Mouse (Mus musculus) midbrain, embryonic 13.5 days (tissue): Measurements from ENCODE around the gene Cd40. TPM values are rescaled to one million over a fixed set of nuclear protein-coding genes. Genes with fewer than 3 reads are reported as not detected.

Experiments
- ATAC-seq: fragments of 200-750 bp; cut with Nextera tagmentation; 2 replicates; pipeline ENCODE4 v1.8.0; 2017; ENCODE audit warnings: mild to moderate bottlenecking, moderate TSS enrichment, moderate library complexity
- H3K27ac ChIP-seq: fragments of 300-500 bp; sonication (generic); 2 replicates; pipeline ENCODE4 v1.5.1; 2015; ENCODE audit warnings: inconsistent platforms, mild to moderate bottlenecking, moderate library complexity
- H3K27me3 ChIP-seq: fragments of 300-500 bp; sonication (generic); 2 replicates; pipeline ENCODE4 v1.6.1; 2015; ENCODE audit warnings: mild to moderate bottlenecking, inconsistent platforms
- H3K36me3 ChIP-seq: fragments of 300-500 bp; sonication (generic); 2 replicates; pipeline ENCODE4 v1.6.1; 2015; ENCODE audit warnings: mild to moderate bottlenecking, inconsistent platforms
- H3K4me1 ChIP-seq: fragments of 300-500 bp; sonication (generic); replicated peaks from 2 replicates; pipeline ENCODE4 v1.6.1; 2015; ENCODE audit warnings: inconsistent platforms
- H3K4me2 ChIP-seq: fragments of 300-500 bp; sonication (generic); replicated peaks from 2 replicates; pipeline ENCODE4 v1.6.1; 2015; ENCODE audit warnings: moderate library complexity, mild to moderate bottlenecking, inconsistent platforms
- H3K4me3 ChIP-seq: fragments of 300-500 bp; sonication (generic); replicated peaks from 2 replicates; pipeline ENCODE4 v1.5.1; 2015; ENCODE audit warnings: mild to moderate bottlenecking, inconsistent platforms
- H3K9ac ChIP-seq: fragments of 300-500 bp; sonication (generic); replicated peaks from 2 replicates; pipeline ENCODE4 v1.6.1; 2015; ENCODE audit warnings: mild to moderate bottlenecking, inconsistent platforms
- H3K9me3 ChIP-seq: fragments of 300-500 bp; sonication (generic); 2 replicates; pipeline ENCODE4 v1.6.1; 2016; ENCODE audit warnings: mild to moderate bottlenecking, inconsistent platforms
- WGBS: fragments of 180-500 bp; shearing (Covaris S2); methylation state at CpG from one replicate; pipeline ENCODE4 v1.1.7; 2015; 5-methylcytosine and 5-hydroxymethylcytosine counted together
- polyA plus RNA-seq: library from polyadenylated mRNA; unstranded; fragments of >200 nt; fragmentation: Nextera tagmentation; extraction: Ambion mirVana; gene quantifications from 2 replicates; pipeline ENCODE4 v1.2.1, GENCODE M21; 2015

The Cd40 gene
- polyA plus RNA-seq, 1 experiment from 2014 or later: 7.6 TPM

DNA sequence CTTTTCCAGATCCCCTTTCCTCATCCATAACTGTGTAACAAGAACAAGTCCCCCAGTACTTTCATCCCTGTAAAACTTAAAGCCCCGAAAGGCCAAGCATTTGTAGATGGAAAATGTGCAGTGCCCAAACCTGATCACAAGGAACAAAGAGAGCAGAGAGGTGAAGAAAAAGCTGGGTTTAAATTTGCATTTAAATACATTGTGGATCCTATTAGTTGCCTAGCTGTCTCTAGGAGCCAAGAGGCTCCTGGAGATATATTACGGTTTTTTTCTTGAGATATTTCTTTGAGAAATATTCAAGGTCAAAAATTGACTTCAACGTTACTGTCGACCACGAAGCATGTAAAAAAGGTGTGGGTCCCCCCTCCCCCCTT, 20.4 kb upstream of the Cd40 start:
- 7% methylated on average over 5 of the region's 5 CpGs for WGBS
- Histone ChIP-seq H3K36me3 (no peaks in the 10 kb centered on the region), H3K4me1 (peaks cover 40% of the 10 kb centered on the region), H3K9ac (no peak overlapping the region), H3K27ac (peak overlapping the region; percentile 96), H3K4me2 (peak overlapping the region; percentile 36), H3K4me3 (peak overlapping the region; percentile 96; the same call in 1 of the 2 replicates), H3K27me3 (no peaks in the 10 kb centered on the region), H3K9me3 (no peaks in the 10 kb centered on the region)
- ATAC-seq: no peak

DNA sequence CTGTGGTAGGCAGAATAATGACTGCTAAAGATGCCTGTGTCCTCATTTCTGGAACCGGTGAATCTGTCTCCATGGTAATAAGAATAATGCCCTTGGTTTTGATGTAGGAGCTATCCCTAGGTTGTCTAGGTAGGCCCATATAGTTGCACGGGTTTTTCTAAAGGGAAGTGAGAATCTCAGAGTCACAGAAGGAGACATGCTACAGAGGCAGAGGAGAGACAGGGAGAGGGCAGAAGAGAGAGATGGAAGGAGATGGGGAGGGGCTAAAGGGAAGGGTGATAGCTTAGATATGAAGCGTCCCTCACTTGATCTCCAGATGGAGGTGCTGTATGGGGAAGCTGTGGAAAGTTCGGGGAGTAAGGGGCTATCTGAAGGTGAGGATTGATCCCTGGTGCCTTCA, 18.0 kb upstream of the Cd40 start:
- no peak for ATAC-seq
- Histone ChIP-seq H3K36me3 (no peaks in the 10 kb centered on the region), H3K27me3 (no peaks in the 10 kb centered on the region), H3K9me3 (no peaks in the 10 kb centered on the region), H3K27ac (no peak overlapping the region), H3K4me1 (peaks cover 19% of the 10 kb centered on the region), H3K4me2 (no peak overlapping the region), H3K9ac (no peak overlapping the region), H3K4me3 (no peak overlapping the region)
- WGBS: 71% methylated on average over 4 of the region's 4 CpGs

DNA sequence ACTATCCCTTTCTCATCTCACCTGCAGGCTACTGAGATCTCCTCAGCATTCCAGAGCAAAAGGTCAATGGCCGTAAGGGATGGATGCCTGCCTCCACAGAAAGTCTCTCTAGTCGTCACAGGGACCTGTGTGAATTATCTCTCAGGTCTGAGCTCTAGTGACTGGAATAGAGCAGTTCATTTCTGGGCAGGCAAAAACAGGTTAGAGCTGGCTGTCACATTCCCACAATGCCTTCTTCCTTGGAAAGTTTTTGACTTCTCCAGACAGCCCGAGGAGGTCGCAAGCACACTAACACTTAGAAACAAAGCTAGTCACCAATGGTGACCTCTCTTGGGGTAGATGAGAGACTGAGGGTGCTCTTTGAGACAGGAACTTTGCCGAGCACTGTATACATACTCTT, 13.3 kb upstream of the Cd40 start:
- Histone ChIP-seq H3K27me3 (no peaks in the 10 kb centered on the region), H3K4me3 (no peak overlapping the region), H3K36me3 (no peaks in the 10 kb centered on the region), H3K27ac (0 out of 2 replicates have a peak overlapping the region, but pooled peaks have one; percentile 71), H3K4me2 (no peak overlapping the region), H3K9me3 (no peaks in the 10 kb centered on the region), H3K4me1 (peaks cover 15% of the 10 kb centered on the region), H3K9ac (no peak overlapping the region)
- WGBS: 84% methylated on average over 5 of the region's 5 CpGs
- ATAC-seq: no peak

DNA sequence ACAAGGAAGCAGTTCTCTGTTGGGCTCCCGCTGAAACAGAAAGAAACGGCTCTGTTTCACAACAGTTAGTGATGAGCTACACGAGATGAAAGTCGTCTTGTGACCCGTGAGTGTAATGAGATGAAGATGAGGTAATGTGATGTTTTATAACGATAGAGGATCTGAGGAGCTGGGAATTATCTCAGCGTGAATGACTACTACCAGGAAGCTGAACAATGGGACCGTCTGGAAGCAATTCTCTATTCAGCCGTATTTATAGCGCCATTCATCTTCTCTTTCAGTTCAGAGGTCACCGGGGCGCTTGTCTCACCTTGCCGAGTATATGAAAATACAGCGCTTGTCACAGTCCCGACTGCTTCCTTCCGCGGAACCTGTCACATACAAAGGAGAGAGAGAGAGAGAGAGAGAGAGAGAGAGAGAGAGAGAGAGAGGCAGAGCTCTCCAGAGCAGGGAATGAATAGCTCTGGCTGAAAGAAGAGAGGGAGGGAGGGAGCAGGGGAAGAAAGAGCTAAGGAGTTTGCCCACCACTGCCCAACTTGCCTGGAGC, 12.3 kb upstream of the Cd40 start:
- peak; percentile 70 for ATAC-seq
- Histone ChIP-seq H3K4me2 (peak overlapping the region; percentile 44), H3K9me3 (no peaks in the 10 kb centered on the region), H3K9ac (peak overlapping the region; percentile 43), H3K36me3 (no peaks in the 10 kb centered on the region), H3K4me3 (peak overlapping the region; percentile 19), H3K27ac (peak overlapping the region; percentile 71), H3K27me3 (no peaks in the 10 kb centered on the region), H3K4me1 (peaks cover 15% of the 10 kb centered on the region)
- WGBS: 4% methylated on average over 17 of the region's 17 CpGs

DNA sequence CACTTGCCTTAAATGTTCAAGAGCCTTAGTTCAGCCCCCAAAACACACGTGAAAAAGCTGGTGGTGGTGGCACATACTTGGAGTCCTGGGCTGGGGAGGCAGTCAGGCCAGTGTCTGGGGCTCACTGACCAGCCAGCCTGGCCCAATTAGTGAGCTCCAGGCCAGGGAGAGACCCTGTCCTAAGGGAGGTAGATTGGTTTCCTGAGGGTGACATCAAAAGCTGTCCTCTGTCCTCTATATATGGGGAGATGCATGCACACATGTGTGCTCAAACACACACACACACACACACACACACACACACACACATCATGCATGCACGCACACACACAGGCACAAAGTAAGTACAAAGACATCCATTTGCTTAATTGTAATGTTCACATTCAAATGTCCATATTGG, 11.7 kb upstream of the Cd40 start:
- WGBS: 49% methylated on average over 2 of the region's 2 CpGs

DNA sequence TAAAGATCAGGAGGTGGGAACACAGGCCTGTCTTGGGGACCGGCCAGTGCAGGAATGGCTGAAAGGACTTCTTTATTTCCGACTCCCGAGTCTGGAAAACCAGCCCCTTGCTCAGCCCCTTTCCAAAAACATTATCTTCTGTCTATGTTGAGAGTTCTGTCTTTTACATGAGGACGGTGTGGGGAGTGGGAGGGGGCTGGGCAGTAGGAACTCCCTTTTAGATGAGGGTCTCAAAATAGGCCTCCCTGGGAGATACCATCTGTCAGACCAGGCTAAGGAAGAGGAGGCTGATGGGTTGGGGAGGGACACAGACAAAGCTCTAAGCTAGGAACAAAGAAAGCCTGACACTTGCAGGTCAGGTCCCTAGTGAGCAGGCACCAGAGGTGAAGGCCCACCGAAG, 6.4 kb upstream of the Cd40 start:
- Histone ChIP-seq H3K4me2 (no peak overlapping the region), H3K27me3 (no peaks in the 10 kb centered on the region), H3K9ac (no peak overlapping the region), H3K4me3 (no peak overlapping the region), H3K4me1 (peaks cover 26% of the 10 kb centered on the region), H3K9me3 (no peaks in the 10 kb centered on the region), H3K27ac (no peak overlapping the region), H3K36me3 (no peaks in the 10 kb centered on the region)
- WGBS: 47% methylated on average over 5 of the region's 5 CpGs
- no peak for ATAC-seq

More for the DNA sequence above, 11.7 kb upstream of the Cd40 start:
- Histone ChIP-seq H3K4me2 (peak overlapping the region; percentile 44), H3K36me3 (no peaks in the 10 kb centered on the region), H3K4me1 (peaks cover 15% of the 10 kb centered on the region), H3K9me3 (no peaks in the 10 kb centered on the region), H3K27ac (peak overlapping the region; percentile 71), H3K9ac (0 out of 2 replicates have a peak overlapping the region, but pooled peaks have one; percentile 39), H3K4me3 (no peak overlapping the region), H3K27me3 (no peaks in the 10 kb centered on the region)
- ATAC-seq: peak; percentile 62

DNA sequence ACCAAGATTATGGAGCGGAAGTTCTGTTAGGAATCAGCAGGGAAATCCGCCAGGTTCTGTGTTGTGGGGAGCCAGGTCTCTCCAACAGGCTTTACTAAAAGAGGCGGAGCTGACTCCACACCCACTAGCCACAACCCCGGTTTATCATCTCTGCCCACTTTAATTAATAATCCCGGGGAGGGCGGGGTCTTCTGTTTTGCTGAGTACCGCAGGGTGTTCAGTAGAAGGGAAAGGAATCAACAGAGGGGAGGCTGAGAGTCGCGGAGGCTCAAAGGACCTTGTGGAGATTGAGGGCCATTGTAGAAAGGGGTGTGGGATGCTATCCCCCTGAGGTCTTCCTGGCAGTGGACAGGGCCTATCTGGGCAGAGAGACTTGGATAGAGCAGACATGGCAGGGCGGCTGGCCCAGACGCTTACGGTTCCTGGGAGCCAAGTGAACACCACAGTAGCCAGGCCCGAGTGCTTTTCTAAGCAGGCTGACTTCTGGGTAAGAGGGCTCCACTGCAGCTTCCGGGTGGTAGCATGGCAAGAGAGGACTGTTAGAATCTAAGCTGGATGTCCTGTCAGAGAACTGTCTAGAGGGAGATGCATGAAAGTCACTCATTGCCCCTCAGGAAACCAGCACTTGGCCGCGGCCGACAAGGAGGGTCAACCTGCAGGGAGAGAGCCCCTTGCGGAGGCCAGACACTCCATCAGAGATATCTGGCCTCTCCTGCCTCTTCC, 4.4 kb upstream of the Cd40 start:
- H3K36me3 ChIP-seq: no peaks in the 10 kb centered on the region
- H3K4me1 ChIP-seq: peaks cover 39% of the 10 kb centered on the region
- no peak overlapping the region; the same call in 1 of the 2 replicates for H3K9ac ChIP-seq
- H3K4me3 ChIP-seq: no peak overlapping the region
- peaks cover 15% of the 10 kb centered on the region for H3K27me3 ChIP-seq
- H3K9me3 ChIP-seq: no peaks in the 10 kb centered on the region
- 66% methylated on average over 18 of the region's 18 CpGs for WGBS
- ATAC-seq: no peak
- H3K4me2 ChIP-seq: no peak overlapping the region
- H3K27ac ChIP-seq: peak overlapping the region; percentile 76

DNA sequence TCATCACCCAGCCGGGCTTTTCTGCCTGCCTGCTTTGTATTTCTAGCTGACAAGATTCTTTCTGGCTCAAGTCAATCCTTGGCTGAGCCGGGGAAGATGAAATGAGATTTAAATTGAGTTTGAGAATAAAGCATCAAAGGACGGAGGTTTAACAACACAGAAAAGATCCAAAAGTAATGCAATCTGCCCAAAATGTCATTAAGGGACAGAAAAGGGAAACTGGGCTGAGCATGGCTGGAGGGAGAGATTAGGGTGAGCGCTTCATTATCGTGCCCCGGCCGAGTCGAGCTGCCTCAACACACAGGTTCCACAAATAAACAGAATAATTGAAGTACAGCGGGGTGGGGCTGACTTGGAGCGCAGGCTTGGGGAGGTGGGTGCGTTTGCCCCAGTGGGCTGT, 3.9 kb upstream of the Cd40 start:
- Histone ChIP-seq H3K27me3 (peaks cover 21% of the 10 kb centered on the region), H3K36me3 (no peaks in the 10 kb centered on the region), H3K4me1 (peaks cover 39% of the 10 kb centered on the region), H3K4me3 (no peak overlapping the region), H3K9ac (no peak overlapping the region; the same call in 1 of the 2 replicates), H3K4me2 (0 out of 2 replicates have a peak overlapping the region, but pooled peaks have one; percentile 7), H3K27ac (peak overlapping the region; percentile 76), H3K9me3 (no peaks in the 10 kb centered on the region)
- ATAC-seq: peak; percentile 69
- 13% methylated on average over 11 of the region's 11 CpGs for WGBS

DNA sequence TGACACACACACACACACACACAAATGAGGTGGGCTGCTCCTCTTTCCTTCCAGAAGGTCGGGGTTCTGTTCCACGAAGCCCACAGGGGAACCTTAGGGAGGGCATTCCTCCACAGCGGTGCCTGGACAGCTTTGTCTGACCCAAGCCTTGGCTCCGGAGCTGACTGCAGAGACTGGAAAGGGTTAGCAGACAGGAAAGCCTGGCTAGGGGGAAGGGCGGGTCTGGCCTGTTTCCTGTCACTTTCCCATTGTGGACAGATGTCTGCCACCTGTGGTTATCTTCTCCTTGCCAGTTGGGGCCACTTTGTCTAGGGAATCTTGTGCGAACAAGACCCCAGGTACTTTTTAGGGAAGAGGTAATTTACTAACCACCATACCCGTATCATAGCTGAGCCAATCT, 478 bp downstream of the Cd40 start:
- Histone ChIP-seq H3K27me3 (peaks cover 26% of the 10 kb centered on the region), H3K4me1 (peaks cover 32% of the 10 kb centered on the region), H3K9me3 (no peaks in the 10 kb centered on the region), H3K27ac (no peak overlapping the region), H3K4me2 (peak overlapping the region; percentile 40), H3K36me3 (no peaks in the 10 kb centered on the region), H3K9ac (no peak overlapping the region; the same call in 1 of the 2 replicates), H3K4me3 (0 out of 2 replicates have a peak overlapping the region, but pooled peaks have one; percentile 12)
- ATAC-seq: no peak
- WGBS: 12% methylated on average over 7 of the region's 7 CpGs

DNA sequence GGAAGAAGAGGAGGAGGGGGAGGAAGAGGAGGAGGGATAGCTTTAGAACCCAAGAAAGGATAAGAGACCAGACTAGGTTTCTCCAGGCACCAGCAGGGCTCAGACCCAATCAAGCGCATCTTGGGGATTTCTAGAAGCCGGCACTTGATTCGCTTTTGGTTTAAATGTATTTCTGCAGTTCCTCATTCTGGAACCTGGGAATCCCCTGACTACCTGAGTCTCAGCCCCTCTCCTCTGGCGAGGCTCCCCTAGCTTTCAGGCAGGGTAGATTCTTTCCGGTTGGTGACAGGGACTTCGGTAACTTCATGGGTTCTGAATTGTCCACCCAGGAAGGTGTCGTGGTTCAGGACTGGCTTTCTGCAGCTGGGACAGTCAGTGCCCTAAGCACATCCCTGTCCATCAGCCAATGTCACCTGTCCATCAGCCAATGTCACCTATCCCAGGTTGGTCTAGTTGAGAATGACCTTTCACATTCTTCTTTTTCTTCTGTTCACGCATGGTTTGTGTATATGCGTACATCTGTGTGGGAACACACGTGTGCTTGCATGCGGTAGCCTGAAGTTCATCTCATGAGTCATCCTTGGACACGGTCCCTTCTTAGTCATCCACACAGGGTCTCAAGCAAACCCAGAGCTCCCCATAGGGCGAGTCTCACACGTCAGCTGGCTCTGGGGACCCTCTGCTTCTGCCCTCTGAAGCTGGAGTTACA, 1.1 kb downstream of the Cd40 start:
- ATAC-seq: no peak
- no peaks in the 10 kb centered on the region for H3K9me3 ChIP-seq
- peak overlapping the region; percentile 40; the same call in 1 of the 2 replicates for H3K4me2 ChIP-seq
- H3K27me3 ChIP-seq: peaks cover 26% of the 10 kb centered on the region
- no peak overlapping the region for H3K27ac ChIP-seq
- H3K36me3 ChIP-seq: no peaks in the 10 kb centered on the region
- no peak overlapping the region for H3K4me3 ChIP-seq
- 77% methylated on average over 14 of the region's 14 CpGs for WGBS
- H3K9ac ChIP-seq: no peak overlapping the region
- peaks cover 26% of the 10 kb centered on the region for H3K4me1 ChIP-seq

DNA sequence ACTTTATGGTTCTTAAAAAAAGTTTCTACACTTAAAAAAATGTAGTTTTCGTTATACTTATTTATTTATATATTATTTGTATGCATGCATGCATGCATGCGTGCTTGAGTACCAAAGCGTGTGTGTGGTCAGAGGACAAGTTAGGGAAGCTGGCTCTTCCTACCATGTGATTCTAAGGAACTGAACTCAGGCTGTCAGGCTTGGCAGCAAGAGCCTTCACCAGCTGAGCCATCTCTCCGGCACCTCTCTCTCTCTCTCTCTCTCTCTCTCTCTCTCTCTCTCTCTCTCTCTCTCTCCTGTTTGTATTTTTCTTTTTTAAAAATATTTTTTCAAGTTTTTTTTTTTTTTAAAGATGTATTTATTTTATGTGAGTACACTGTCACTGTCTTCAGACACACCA, 4.5 kb downstream of the Cd40 start:
- no peak for ATAC-seq
- Histone ChIP-seq H3K27me3 (peaks cover 19% of the 10 kb centered on the region), H3K36me3 (no peaks in the 10 kb centered on the region), H3K27ac (no peak overlapping the region), H3K9ac (no peak overlapping the region), H3K4me3 (no peak overlapping the region), H3K9me3 (no peaks in the 10 kb centered on the region), H3K4me1 (peaks cover 15% of the 10 kb centered on the region), H3K4me2 (no peak overlapping the region)
- WGBS: 98% methylated on average over 4 of the region's 4 CpGs
